Mouse (Mus musculus): Measurements from ENCODE around the gene Tgif1. TPM values are rescaled to one million over a fixed set of nuclear protein-coding genes. Genes with fewer than 3 reads are reported as not detected.

Gene Tgif1
- polyA plus RNA-seq (2021; fragmentation: Nextera tagmentation) = 1.6 and 1.9 TPM in 2 replicates
- long read RNA-seq, experiment 1, partial matches to known transcripts = 0 of 1 reads
- long read RNA-seq, experiment 1, other reads (novel, unspliced or antisense) = 0 of 1 reads
- long read RNA-seq, experiment 2, partial matches to known transcripts = 0 of 2 reads
- long read RNA-seq, experiment 2, other reads (novel, unspliced or antisense) = 0 of 2 reads

DNA sequence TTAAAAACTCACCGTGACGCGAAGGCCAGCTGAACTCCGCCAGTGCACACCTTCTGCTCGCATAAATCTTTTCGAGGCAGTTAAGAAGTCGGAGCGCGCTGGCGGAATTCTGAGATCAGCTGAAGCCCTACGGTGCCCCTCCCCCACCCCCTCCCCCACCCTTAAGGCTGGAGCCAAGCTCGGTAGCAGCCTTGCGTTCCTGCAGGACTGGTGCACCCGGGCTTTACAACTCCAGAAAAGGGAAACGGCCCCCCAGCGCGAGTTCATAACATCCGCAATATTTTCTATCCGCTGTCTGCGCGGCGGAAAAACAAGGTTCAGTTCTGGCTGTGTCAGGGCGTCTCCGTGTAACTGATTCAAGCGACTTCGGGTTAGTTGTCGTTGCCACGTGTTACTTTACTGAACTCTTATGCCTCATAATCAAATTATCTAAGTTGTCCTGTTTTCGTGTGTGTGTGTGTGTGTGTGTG lies at the start of gene Tgif1:
Tgif1 (minus strand) TSS at position 111 of the 470 bp plus-strand sequence.

Other genes starting within 250 kb of the Tgif1 start
- gene Myom1, start 149.1 kb upstream of the Tgif1 start, polyA plus RNA-seq (2021; fragmentation: Nextera tagmentation) = 0.42 and 0.67 TPM in 2 replicates
- gene Myl12a, start 149.3 kb upstream of the Tgif1 start, polyA plus RNA-seq (2021; fragmentation: Nextera tagmentation) = 61.5 and 66.1 TPM in 2 replicates